Mouse (Mus musculus) heart, adult 2 months (tissue): ENCODE data around the gene Mien1.

Source experiments
- CTCF ChIP-seq: fragments of 200-600 bp; IDR thresholded peaks from 2 replicates; pipeline ENCODE4 v1.8.1; 2022; ENCODE audit warnings: antibody characterized with exemption, mild to moderate bottlenecking, moderate library complexity
- POLR2A ChIP-seq: fragments of 200-500 bp; IDR thresholded peaks from 2 replicates; pipeline ENCODE4 v1.6.1; 2011; ENCODE audit warnings: mild to moderate bottlenecking, low read depth, low read length, control low read depth; ENCODE audit not compliant: insufficient read depth

DNA sequence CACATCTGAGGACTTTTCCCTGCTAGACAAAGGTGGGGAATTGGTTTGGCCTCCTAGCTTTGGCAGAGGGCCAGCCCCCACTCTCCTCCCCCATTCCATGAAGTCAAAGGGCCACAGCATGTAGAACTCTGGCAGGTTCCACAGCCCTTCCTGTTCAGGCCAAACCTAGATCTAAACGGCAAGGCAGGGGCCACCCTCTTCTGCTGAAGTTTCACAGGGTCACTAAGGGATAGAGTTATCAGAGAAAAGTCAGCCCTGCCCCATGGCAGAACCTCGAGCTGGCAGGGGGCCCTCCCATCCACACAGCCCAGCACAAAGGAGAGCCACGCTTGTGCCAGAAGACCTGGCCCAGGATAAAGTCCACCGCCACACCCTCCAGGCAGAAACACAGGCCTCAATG is 43.8 kb downstream of the Mien1 start:
- TF ChIP-seq CTCF (no peak), POLR2A (no peak)
